Mouse (Mus musculus) kidney, postnatal 0 days (tissue): Measurements from ENCODE around the gene Cebpz. TPM values are rescaled to one million over a fixed set of nuclear protein-coding genes. Genes with fewer than 3 reads are reported as not detected.

Experiments used
- ATAC-seq: fragments of 200-750 bp; cut with Nextera tagmentation; replicated peaks from 2 replicates; pipeline ENCODE4 v1.8.0; 2017; ENCODE audit warnings: low read depth, moderate number of reproducible peaks, moderate TSS enrichment, moderate library complexity; ENCODE audit not compliant: low FRiP score
- DNase-seq: peaks from one replicate; pipeline ENCODE4 v3.0.0-alpha.2; 2016; ENCODE audit warnings: low spot score
- H3K27ac ChIP-seq: fragments of 300-500 bp; sonication (generic); 2 replicates; pipeline ENCODE4 v1.5.1; 2014; ENCODE audit warnings: mild to moderate bottlenecking
- H3K27me3 ChIP-seq: fragments of 300-500 bp; sonication (generic); 2 replicates; pipeline ENCODE4 v1.6.1; 2014; ENCODE audit warnings: low read length, mixed read lengths; ENCODE audit not compliant: insufficient read depth
- H3K36me3 ChIP-seq: fragments of 300-500 bp; sonication (generic); 2 replicates; pipeline ENCODE4 v1.6.1; 2014; ENCODE audit warnings: low read length, mixed read lengths; ENCODE audit not compliant: insufficient read depth
- H3K4me1 ChIP-seq: fragments of 300-500 bp; sonication (generic); replicated peaks from 2 replicates; pipeline ENCODE4 v1.6.1; 2014; ENCODE audit warnings: antibody characterized with exemption, low read length, mixed read lengths; ENCODE audit not compliant: insufficient read depth
- H3K4me2 ChIP-seq: fragments of 300-500 bp; sonication (generic); 2 replicates; pipeline ENCODE4 v1.6.1; 2014; ENCODE audit warnings: mild to moderate bottlenecking, low read length, moderate library complexity, mixed read lengths
- H3K4me3 ChIP-seq: fragments of 300-500 bp; sonication (generic); replicated peaks from 2 replicates; pipeline ENCODE4 v1.5.1; 2014; ENCODE audit warnings: low read depth, low read length
- H3K9ac ChIP-seq: fragments of 300-500 bp; sonication (generic); 2 replicates; pipeline ENCODE4 v1.6.1; 2014; ENCODE audit warnings: low read depth, low read length
- H3K9me3 ChIP-seq: fragments of 300-500 bp; sonication (generic); replicated peaks from 2 replicates; pipeline ENCODE4 v1.6.1; 2016; ENCODE audit warnings: low read length, inconsistent platforms, mixed read lengths
- CTCF ChIP-seq: IDR thresholded peaks from 2 replicates; pipeline ENCODE4 v1.5.1; 2016; ENCODE audit warnings: antibody characterized with exemption, low read depth, mild to moderate bottlenecking, moderate library complexity
- WGBS: fragments of 180-500 bp; shearing (Covaris S2); extraction: QIAGEN DNeasy Blood & Tissue Kit; methylation state at CpG from one replicate; pipeline ENCODE4 v1.1.7; 2014; 5-methylcytosine and 5-hydroxymethylcytosine counted together
- polyA plus RNA-seq: library from polyadenylated mRNA; unstranded; fragments of >200 nt; fragmentation: Nextera tagmentation; extraction: Ambion mirVana; gene quantifications from 2 replicates; pipeline ENCODE4 v1.2.1, GENCODE M21; 2015

The Cebpz gene
- polyA plus RNA-seq, 1 experiment from 2014 or later: 64.4 TPM

DNA sequence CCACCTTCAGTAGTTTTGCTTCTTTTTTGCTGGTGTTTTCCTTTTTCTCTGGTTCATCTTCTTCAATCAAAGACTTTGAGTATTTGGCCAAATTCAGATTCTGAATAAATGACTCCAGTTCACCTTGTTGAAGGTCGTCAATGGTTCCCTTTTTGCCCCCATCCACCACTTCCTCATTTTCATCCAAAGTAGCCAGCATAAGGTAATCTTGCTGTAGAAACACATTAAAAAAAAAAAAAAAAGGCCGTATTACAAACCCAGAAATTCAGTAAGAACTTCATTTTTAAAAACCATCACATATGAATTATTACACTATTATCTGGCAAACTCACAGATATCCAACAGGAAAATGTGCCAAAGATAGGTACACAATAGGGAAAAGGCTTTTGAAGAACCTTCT lies 1.0 kb downstream of the Cebpz start:
- peak overlapping the region; percentile 89 for H3K4me3 ChIP-seq
- H3K9me3 ChIP-seq: no peaks in the 10 kb centered on the region
- DNase-seq: no peak
- TF ChIP-seq CTCF: no peak
- H3K27me3 ChIP-seq: no peaks in the 10 kb centered on the region
- peaks cover 37% of the 10 kb centered on the region for H3K36me3 ChIP-seq
- peak overlapping the region; percentile 79 for H3K9ac ChIP-seq
- no peak overlapping the region for H3K27ac ChIP-seq
- H3K4me1 ChIP-seq: peaks cover 11% of the 10 kb centered on the region; the same call in 1 of the 2 replicates
- peak overlapping the region; percentile 81 for H3K4me2 ChIP-seq
- ATAC-seq: no peak
- 77% methylated on average over 2 of the region's 2 CpGs for WGBS

DNA sequence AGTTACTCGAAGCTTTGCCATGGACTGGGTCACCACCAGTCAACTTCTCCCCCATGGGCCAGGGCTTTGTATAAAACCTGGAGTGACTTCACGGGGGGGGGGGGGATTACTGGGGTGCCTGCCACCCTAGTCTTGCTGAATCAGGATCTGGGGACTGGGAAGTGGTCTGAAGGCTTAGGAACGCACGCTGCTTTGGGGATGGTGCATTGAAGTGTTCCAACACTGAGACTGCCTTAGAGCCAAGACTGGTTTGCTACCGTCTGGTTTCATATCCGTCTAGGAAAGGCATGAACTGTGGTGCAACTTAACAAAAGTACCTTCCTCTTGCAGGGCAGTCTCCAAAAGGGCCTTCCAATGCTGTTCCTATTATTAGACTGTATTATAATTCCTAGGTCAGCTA lies 19.2 kb downstream of the Cebpz start:
- no peaks in the 10 kb centered on the region for H3K9me3 ChIP-seq
- peaks cover 25% of the 10 kb centered on the region for H3K36me3 ChIP-seq
- H3K4me1 ChIP-seq: peaks cover 5% of the 10 kb centered on the region; the same call in 1 of the 2 replicates
- TF ChIP-seq CTCF: no peak
- H3K9ac ChIP-seq: 0 out of 2 replicates have a peak overlapping the region, but pooled peaks have one; percentile 75
- no peak overlapping the region for H3K27ac ChIP-seq
- WGBS: 39% methylated on average over 6 of the region's 6 CpGs
- peak overlapping the region; percentile 75 for H3K4me2 ChIP-seq
- no peaks in the 10 kb centered on the region for H3K27me3 ChIP-seq
- ATAC-seq (no peak), DNase-seq (no peak)
- no peak overlapping the region; the same call in 1 of the 2 replicates for H3K4me3 ChIP-seq

DNA sequence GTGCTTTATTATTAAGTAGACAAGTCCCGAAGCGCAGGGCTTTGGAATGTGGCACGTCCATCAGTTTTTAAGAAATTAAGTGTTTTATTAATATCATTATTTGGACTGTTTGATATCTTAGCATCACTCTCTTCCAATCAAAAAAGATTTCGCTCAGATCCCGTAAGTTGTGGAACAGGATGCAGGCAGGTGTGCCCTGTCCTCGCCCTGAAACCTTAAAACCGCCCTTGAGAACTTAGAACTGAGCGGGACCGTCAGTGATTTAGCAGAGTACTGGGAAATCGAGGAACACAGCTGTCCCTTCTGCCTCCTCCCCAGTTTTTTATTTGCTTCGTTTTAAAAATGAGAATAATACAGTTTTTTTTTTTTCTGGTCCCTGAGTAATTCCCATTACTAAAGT lies 20.0 kb downstream of the Cebpz start:
- Histone ChIP-seq H3K4me2 (peak overlapping the region; percentile 75), H3K9me3 (no peaks in the 10 kb centered on the region), H3K27me3 (no peaks in the 10 kb centered on the region), H3K36me3 (peaks cover 19% of the 10 kb centered on the region), H3K4me3 (peak overlapping the region; percentile 59), H3K27ac (peak overlapping the region; percentile 89), H3K4me1 (peaks cover 5% of the 10 kb centered on the region; the same call in 1 of the 2 replicates), H3K9ac (peak overlapping the region; percentile 75)
- peak; percentile 36 for DNase-seq
- no peak for TF ChIP-seq CTCF
- WGBS: under 1% methylated on average over 11 of the region's 11 CpGs
- ATAC-seq: peak; percentile 26; the same call in 1 of the 2 replicates

DNA sequence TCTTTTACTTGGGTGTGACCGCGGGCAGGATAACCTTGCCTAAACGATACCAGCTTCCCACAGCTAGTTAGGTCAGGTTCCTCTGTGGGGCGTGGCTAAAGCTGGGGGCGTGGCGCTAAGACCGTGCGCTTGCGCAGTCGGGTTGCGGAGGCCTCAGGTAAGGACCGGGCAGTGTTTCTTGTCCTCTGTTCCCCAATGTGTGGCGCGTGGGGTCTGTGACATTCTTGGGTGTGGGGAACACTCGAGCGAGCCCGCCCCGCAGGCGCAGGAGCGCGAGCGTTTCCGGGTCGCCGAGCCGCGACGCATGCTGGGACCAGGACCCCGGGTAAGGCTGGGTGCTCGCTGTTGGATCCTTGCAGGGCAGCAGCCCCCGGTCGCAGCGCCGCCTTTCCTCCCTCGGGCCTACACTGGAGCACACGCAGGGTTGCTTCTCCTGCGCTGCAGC lies 20.5 kb downstream of the Cebpz start, which contains the start of gene Cebpzos:
TSS of gene Cebpzos (plus strand) at position 132 of the 445 bp plus-strand sequence.
- peak within 1 kb of the TSS; percentile 75 for H3K9ac ChIP-seq
- peak; percentile 8; the same call in 1 of the 2 replicates for TF ChIP-seq CTCF
- H3K9me3 ChIP-seq: no peaks in the 10 kb centered on the region
- H3K4me3 ChIP-seq: peak within 1 kb of the TSS; percentile 59
- no peaks in the 10 kb centered on the region for H3K27me3 ChIP-seq
- H3K4me2 ChIP-seq: peak within 1 kb of the TSS; percentile 75
- DNase-seq (peak; percentile 82), ATAC-seq (peak; percentile 93)
- H3K4me1 ChIP-seq: peaks cover 5% of the 10 kb centered on the region; the same call in 1 of the 2 replicates
- peak within 1 kb of the TSS; percentile 89 for H3K27ac ChIP-seq
- peaks cover 14% of the 10 kb centered on the region for H3K36me3 ChIP-seq
- under 1% methylated on average over 37 of the region's 37 CpGs for WGBS

DNA sequence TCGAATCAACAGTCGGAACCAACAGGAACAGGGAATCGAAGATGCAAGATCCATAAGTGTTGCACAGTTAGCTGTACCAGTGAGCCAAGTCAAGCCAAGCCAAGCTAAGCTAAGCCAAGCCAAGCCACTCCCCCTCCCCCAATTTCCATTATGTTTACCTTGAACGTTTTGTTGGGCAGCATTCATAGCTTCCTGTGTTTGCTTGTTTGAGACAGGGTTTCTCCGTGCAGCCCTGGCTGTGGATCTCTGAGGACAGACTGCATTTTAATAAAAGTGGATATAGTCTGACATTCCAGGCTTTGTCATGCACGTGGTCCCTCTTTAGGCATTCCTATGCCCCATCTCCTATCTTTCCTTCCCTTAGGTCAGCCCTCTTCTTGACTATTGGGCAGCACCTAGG lies 21.1 kb downstream of the Cebpz start:
- Histone ChIP-seq H3K27me3 (no peaks in the 10 kb centered on the region), H3K4me1 (peaks cover 5% of the 10 kb centered on the region; the same call in 1 of the 2 replicates), H3K9ac (0 out of 2 replicates have a peak overlapping the region, but pooled peaks have one; percentile 75), H3K4me3 (peak overlapping the region; percentile 59), H3K4me2 (peak overlapping the region; percentile 75), H3K36me3 (peaks cover 9% of the 10 kb centered on the region; the same call in 1 of the 2 replicates), H3K27ac (no peak overlapping the region), H3K9me3 (no peaks in the 10 kb centered on the region)
- 0 out of 2 replicates have a peak, but pooled peaks have one; percentile 0 for ATAC-seq
- TF ChIP-seq CTCF: no peak
- WGBS: 57% methylated on average over 6 of the region's 6 CpGs
- DNase-seq: no peak

DNA sequence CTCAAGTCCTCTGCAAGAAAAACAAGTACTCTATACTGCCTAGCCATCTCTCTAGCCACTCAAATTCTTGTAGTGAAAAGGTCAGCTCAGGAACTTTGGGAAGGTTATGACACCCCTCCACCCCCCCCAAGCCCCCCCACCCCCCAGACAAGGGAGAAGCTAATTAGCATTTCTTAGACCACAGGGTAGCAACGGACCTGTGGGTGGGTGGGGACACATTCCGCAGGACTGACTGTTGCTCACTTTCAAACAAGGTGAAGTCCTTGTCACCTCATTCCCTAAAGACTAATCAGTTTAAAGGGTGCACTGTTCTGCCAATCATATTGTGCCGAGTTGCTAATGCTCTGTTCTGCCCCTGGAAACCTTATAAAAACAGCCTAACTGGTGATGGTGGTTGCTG lies 22.9 kb downstream of the Cebpz start:
- H3K36me3 ChIP-seq: no peaks in the 10 kb centered on the region
- H3K9ac ChIP-seq: no peak overlapping the region
- H3K4me2 ChIP-seq: no peak overlapping the region
- WGBS: 57% methylated on average over 3 of the region's 3 CpGs
- peaks cover 5% of the 10 kb centered on the region; the same call in 1 of the 2 replicates for H3K4me1 ChIP-seq
- no peak for ATAC-seq
- no peaks in the 10 kb centered on the region for H3K27me3 ChIP-seq
- no peak overlapping the region for H3K4me3 ChIP-seq
- H3K27ac ChIP-seq: no peak overlapping the region
- no peak for TF ChIP-seq CTCF
- no peaks in the 10 kb centered on the region for H3K9me3 ChIP-seq
- DNase-seq: no peak
